ENCODE assay signal across 11 mouse cellular contexts in the genomic region with DNA sequence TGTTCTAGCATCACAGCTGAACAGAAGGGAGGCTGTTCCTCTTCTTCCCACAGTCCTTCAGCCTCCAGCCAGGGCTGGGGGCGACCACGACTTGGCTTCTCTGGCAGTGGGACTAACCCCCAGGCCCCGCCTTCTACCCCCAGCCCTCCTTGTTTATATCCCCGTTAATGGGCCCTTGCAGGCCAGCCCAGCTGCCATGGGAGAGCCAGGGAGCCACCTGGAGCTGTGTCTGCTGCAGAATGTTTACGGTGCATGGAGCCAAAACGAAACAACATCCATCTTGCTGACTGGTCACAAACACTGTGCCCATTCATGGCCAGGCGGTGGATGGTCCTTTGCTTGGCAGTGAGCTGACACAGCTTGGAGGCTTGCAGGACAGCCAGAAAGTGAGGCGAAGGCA.
DNase-seq lines count a peak whose midpoint lies in the region; ATAC-seq and TF ChIP-seq lines count a peak whose summit lies in the region.
"Had no signal": no experiment of that assay in that cellular context is flagged by ENCODE, and none has a peak within 500 bp of the region (broad histone marks: within the 10 kb centered on the region; RNA-seq: fewer than 3 reads in every experiment).

No protein-coding gene starts in this region.

- no peaks in the 10 kb centered on the region for H3K36me3 ChIP-seq in midbrain, postnatal 0 days (ENCODE audit: insufficient read depth, low read length)
- no peaks in the 10 kb centered on the region for H3K36me3 ChIP-seq in midbrain, embryonic 13.5 days
- H3K36me3 ChIP-seq in limb, embryonic 13.5 days, result no peaks in the 10 kb centered on the region

- no peak overlapping the region for H3K9ac ChIP-seq in midbrain, postnatal 0 days (replicated peaks; ENCODE audit: low read length, poor library complexity, severe bottlenecking)
- no peak overlapping the region for H3K9ac ChIP-seq in midbrain, embryonic 13.5 days (replicated peaks)
- no peak overlapping the region for H3K9ac ChIP-seq in limb, embryonic 13.5 days

- H3K27me3 ChIP-seq in midbrain, postnatal 0 days (ENCODE audit: insufficient read depth, low read length), result no peaks in the 10 kb centered on the region
- no peaks in the 10 kb centered on the region for H3K27me3 ChIP-seq in midbrain, embryonic 13.5 days
- H3K27me3 ChIP-seq in limb, embryonic 13.5 days, result no peaks in the 10 kb centered on the region

- no peak for TF ChIP-seq POLR2A in brain, embryonic 14.5 days (IDR thresholded peaks at IDR 0.05; ENCODE audit: borderline replicate concordance, extremely low read depth, insufficient read depth, insufficient read length, poor library complexity, severe bottlenecking)

- no peak for TF ChIP-seq CTCF in midbrain, postnatal 0 days (IDR thresholded peaks at IDR 0.05)
- TF ChIP-seq CTCF in brain, embryonic 14.5 days (IDR thresholded peaks at IDR 0.05; ENCODE audit: borderline replicate concordance, extremely low read depth, insufficient read depth, insufficient read length), result no peak

- no peak overlapping the region for H3K27ac ChIP-seq in midbrain, postnatal 0 days (ENCODE audit: low read depth, low read length)
- no peak overlapping the region for H3K27ac ChIP-seq in midbrain, embryonic 13.5 days
- peak overlapping the region; percentile 44; the same call in 1 of the 2 replicates for H3K27ac ChIP-seq in limb, embryonic 13.5 days
- H3K27ac ChIP-seq: macrophage had no signal

- H3K4me2 ChIP-seq in midbrain, postnatal 0 days (ENCODE audit: low read depth, low read length, poor library complexity, severe bottlenecking), result no peak overlapping the region
- no peak overlapping the region for H3K4me2 ChIP-seq in midbrain, embryonic 13.5 days (replicated peaks)
- no peak overlapping the region for H3K4me2 ChIP-seq in limb, embryonic 13.5 days (replicated peaks)

- H3K9me3 ChIP-seq in midbrain, postnatal 0 days (ENCODE audit: low read length), result no peaks in the 10 kb centered on the region
- H3K9me3 ChIP-seq in midbrain, embryonic 13.5 days, result no peaks in the 10 kb centered on the region
- H3K9me3 ChIP-seq in limb, embryonic 13.5 days, result no peaks in the 10 kb centered on the region

- 64% methylated on average over 8 of the region's 8 CpGs for WGBS in midbrain, postnatal 0 days
- 73% methylated on average over 8 of the region's 8 CpGs for WGBS in midbrain, embryonic 13.5 days
- WGBS in limb, embryonic 13.5 days, result 26% methylated on average over 8 of the region's 8 CpGs

- no peak for DNase-seq in frontal cortex, adult 2 months (ENCODE audit: extremely low spot score in 1 of 2, low spot score in 1 of 2)
- DNase-seq in midbrain, postnatal 0 days (ENCODE audit: low spot score), result peak; percentile 80
- DNase-seq in brain, embryonic 14.5 days (ENCODE audit: low read depth), result peak; percentile 74
- no peak for DNase-seq in adrenal gland, adult 2 months
- no peak for DNase-seq in thymus, adult 18-20 months
- DNase-seq: heart, postnatal 4 days; kidney, postnatal 36 days had no signal

- H3K4me1 ChIP-seq in midbrain, postnatal 0 days (ENCODE audit: insufficient read depth, low read length), result no peaks in the 10 kb centered on the region
- H3K4me1 ChIP-seq in midbrain, embryonic 13.5 days (replicated peaks), result no peaks in the 10 kb centered on the region
- peaks cover 74% of the 10 kb centered on the region for H3K4me1 ChIP-seq in limb, embryonic 13.5 days

- H3K4me3 ChIP-seq in midbrain, postnatal 0 days (ENCODE audit: low read depth, low read length), result no peak overlapping the region
- no peak overlapping the region for H3K4me3 ChIP-seq in midbrain, embryonic 13.5 days (replicated peaks)
- no peak overlapping the region for H3K4me3 ChIP-seq in limb, embryonic 13.5 days

- ATAC-seq in frontal cortex, adult (ENCODE audit: low TSS enrichment), result peak; percentile 50; the same call in 1 of the 2 replicates
- ATAC-seq in midbrain, postnatal 0 days (ENCODE audit: low FRiP score), result no peak
- ATAC-seq in midbrain, embryonic 13.5 days, result no peak
- ATAC-seq in limb, embryonic 13.5 days (ENCODE audit: low FRiP score, low read depth), result peak; percentile 30; the same call in 1 of the 2 replicates

Comparison
In these comparisons a context has a peak if more than half of its experiments do, and no peak if none do; other contexts are left out.
1. ATAC-seq: peak in frontal cortex, adult (single experiment) and limb, embryonic 13.5 days (single experiment); none in midbrain, postnatal 0 days (single experiment) and midbrain, embryonic 13.5 days (single experiment).
2. DNase-seq: peak in midbrain, postnatal 0 days (single experiment) and brain, embryonic 14.5 days (single experiment); none in frontal cortex, adult 2 months (0 of 2), adrenal gland, adult 2 months (single experiment) and thymus, adult 18-20 months (0 of 2).